10 mouse cellular contexts compared by ENCODE assay signal in genomic region chr13:41423463-41424074, GRCm38 (mm10).
DNase-seq lines count a peak whose midpoint lies in the region; ATAC-seq and TF ChIP-seq lines count a peak whose summit lies in the region.
"Had no signal": no experiment of that assay in that cellular context is flagged by ENCODE, and none has a peak within 500 bp of the region (broad histone marks: within the 10 kb centered on the region; RNA-seq: fewer than 3 reads in every experiment).

No protein-coding gene starts in this region.

- no peak overlapping the region for H3K9ac ChIP-seq in liver, embryonic 12.5 days
- H3K9ac ChIP-seq in forebrain, embryonic 14.5 days (ENCODE audit: low read length) = no peak overlapping the region

- no peak overlapping the region for H3K4me2 ChIP-seq in liver, embryonic 12.5 days
- no peak overlapping the region for H3K4me2 ChIP-seq in forebrain, embryonic 14.5 days (ENCODE audit: low read length)

- no peaks in the 10 kb centered on the region for H3K36me3 ChIP-seq in liver, embryonic 12.5 days
- H3K36me3 ChIP-seq in small intestine, adult 2 months (ENCODE audit: control insufficient read depth, insufficient read depth, low read length) = no peaks in the 10 kb centered on the region
- H3K36me3 ChIP-seq in forebrain, embryonic 14.5 days (ENCODE audit: control insufficient read depth, insufficient read depth, low read length) = no peaks in the 10 kb centered on the region

- no peaks in the 10 kb centered on the region for H3K4me1 ChIP-seq in liver, embryonic 12.5 days
- H3K4me1 ChIP-seq in small intestine, adult 2 months (ENCODE audit: control insufficient read depth, insufficient read depth, insufficient read length, low read length) = peaks cover 8% of the 10 kb centered on the region; the same call in 1 of the 2 replicates
- no peaks in the 10 kb centered on the region for H3K4me1 ChIP-seq in forebrain, embryonic 14.5 days (ENCODE audit: control insufficient read depth, insufficient read depth, low read length)

- no peaks in the 10 kb centered on the region for H3K9me3 ChIP-seq in liver, embryonic 12.5 days (replicated peaks)
- H3K9me3 ChIP-seq in forebrain, embryonic 14.5 days (replicated peaks; ENCODE audit: control insufficient read depth, low read length) = no peaks in the 10 kb centered on the region

- peak; percentile 24 for DNase-seq in liver
- DNase-seq in kidney, adult 11 months = peak; percentile 69
- peak; percentile 89 for DNase-seq in large intestine, adult 2 months (ENCODE audit: low read depth, low spot score)
- no peak for DNase-seq in forebrain, embryonic 14.5 days (ENCODE audit: low spot score)
- no peak for DNase-seq in right cerebral cortex, postnatal 10 days (ENCODE audit: low spot score in 2 of 2)
- no peak for DNase-seq in frontal cortex, postnatal 25 days (ENCODE audit: low spot score in 2 of 2)
- DNase-seq: adrenal gland, postnatal 25 days; cerebellum, adult 11 months had no signal

- no peak overlapping the region for H3K4me3 ChIP-seq in liver, embryonic 12.5 days
- no peak overlapping the region for H3K4me3 ChIP-seq in small intestine, adult 2 months (ENCODE audit: low read depth, low read length)
- H3K4me3 ChIP-seq in forebrain, embryonic 14.5 days (ENCODE audit: low read depth, low read length) = no peak overlapping the region

- no peak; the same call in 1 of the 2 replicates for TF ChIP-seq POLR2A in small intestine, adult 2 months (IDR thresholded peaks at IDR 0.05; ENCODE audit: low read depth, low read length)

- no peaks in the 10 kb centered on the region for H3K27me3 ChIP-seq in liver, embryonic 12.5 days (replicated peaks)
- H3K27me3 ChIP-seq in small intestine, adult 2 months (ENCODE audit: control insufficient read depth, insufficient read depth, low read length) = no peaks in the 10 kb centered on the region
- no peaks in the 10 kb centered on the region for H3K27me3 ChIP-seq in forebrain, embryonic 14.5 days (replicated peaks; ENCODE audit: control insufficient read depth, insufficient read depth, low read length)

- WGBS in liver, embryonic 12.5 days (ENCODE audit: insufficient replicate concordance) = 70% methylated on average over 10 of the region's 10 CpGs
- WGBS in large intestine, adult 2 months = 33% methylated on average over 10 of the region's 10 CpGs
- 25% methylated on average over 10 of the region's 10 CpGs for WGBS in small intestine, adult 2 months
- 92% methylated on average over 10 of the region's 10 CpGs for WGBS in forebrain, embryonic 14.5 days

- TF ChIP-seq CTCF in small intestine, adult 2 months (IDR thresholded peaks at IDR 0.05; ENCODE audit: extremely low read depth, insufficient read length, insufficient replicate concordance, low read depth, low read length) = peak; percentile 17; the same call in 1 of the 2 replicates

- no peak overlapping the region for H3K27ac ChIP-seq in liver, embryonic 12.5 days
- peak overlapping the region; percentile 62 for H3K27ac ChIP-seq in small intestine, adult 2 months (ENCODE audit: insufficient read depth, low read depth, low read length)
- no peak overlapping the region for H3K27ac ChIP-seq in forebrain, embryonic 14.5 days (ENCODE audit: low read depth, low read length)

- ATAC-seq in liver, embryonic 12.5 days = no peak
- ATAC-seq in forebrain, embryonic 14.5 days = no peak

Comparison
In these comparisons a context has a peak if more than half of its experiments do, and no peak if none do; other contexts are left out.
1. DNase-seq: peak in liver (single experiment), kidney, adult 11 months (single experiment) and large intestine, adult 2 months (single experiment); none in forebrain, embryonic 14.5 days (single experiment), right cerebral cortex, postnatal 10 days (0 of 2) and frontal cortex, postnatal 25 days (0 of 2).